Mouse (Mus musculus) right cerebral cortex, adult 2 months (tissue): Measurements from ENCODE around the gene Trim42.

Source experiments
- DNase-seq, 2 experiments: peaks; one replicate each; pipeline ENCODE4 v3.0.0; 2021 to 2022; ENCODE audit warnings: low spot score in 2 of 2

Gene Trim42

DNA sequence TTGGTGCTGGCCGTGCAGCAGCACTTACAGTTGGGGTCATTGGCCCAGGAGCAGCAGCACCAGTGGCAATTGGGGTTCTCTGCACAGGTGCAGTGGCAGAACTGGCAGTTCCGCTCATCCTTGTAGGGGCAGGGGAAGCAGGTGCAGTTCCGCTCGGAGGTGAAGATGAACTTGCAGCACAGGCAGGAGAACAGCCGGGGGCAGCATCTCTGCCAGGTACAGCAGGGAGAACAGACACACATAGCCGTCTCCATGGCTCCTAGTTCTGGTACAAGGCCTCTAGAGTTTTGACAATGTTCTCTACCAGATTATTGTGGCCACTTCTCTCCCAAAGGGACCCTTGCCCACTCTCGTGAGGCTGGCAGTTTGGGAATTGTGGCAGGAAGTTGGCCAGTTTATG is at the start of gene Trim42:
TSS of gene Trim42 (minus strand) at position 368 of the 400 bp plus-strand sequence.
- DNase-seq, result no peak

DNA sequence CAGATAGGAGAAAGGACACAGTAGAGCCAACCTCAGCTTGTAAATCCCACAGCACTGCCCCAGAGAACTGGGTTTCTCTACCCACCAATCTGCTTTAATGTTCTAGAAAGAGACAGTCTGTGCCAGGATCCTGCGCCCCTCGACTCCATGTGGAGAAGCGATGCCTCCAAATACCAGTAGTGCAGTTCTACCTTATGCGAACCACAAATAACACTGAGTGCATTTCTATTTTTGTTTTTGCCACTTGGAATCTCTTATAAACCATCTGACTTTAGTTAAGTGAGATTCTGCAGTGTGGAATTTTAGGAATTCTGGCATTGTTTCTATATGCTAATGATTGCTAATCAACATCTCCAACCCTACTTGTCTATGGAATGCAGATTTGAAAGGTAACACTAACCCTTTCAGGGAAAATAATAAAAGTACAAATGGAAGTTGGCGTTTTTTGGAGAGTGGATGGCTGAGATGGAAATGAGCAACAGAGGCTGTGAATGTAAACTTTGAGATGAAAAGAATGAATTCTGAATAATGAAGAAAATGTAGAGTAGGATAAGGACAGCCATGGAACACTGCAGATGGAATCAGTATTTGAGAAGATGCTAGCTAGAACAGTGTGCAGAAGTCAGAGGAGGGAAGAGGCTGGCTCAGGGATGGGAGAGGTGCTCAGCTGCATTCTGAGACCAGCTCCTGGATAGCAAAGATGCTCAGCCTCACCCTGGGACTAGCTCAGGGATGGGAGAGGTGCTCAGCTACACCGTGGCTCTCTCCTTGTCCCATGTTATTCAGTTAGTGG is 45.3 kb upstream of the Trim42 start:
- DNase-seq, result no peak

DNA sequence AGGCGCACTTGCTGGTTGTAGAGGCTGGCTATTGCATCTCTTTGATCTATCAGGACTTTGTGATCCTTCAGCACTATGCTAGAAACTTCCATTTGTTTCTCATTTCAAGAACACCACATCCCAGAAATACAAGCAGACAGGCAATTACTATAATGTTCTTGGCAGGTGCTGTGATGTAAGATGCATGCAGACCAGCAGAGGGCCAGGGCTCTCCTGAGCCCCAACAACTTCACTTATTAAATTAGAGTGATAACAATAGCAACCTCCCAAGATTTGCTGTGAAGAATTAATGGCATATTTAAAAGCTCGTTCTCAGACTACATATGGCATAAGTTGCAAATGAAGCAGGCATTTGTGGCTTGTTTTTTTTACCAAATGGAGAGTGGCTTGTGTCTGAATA is 38.4 kb upstream of the Trim42 start:
- no peak for DNase-seq

DNA sequence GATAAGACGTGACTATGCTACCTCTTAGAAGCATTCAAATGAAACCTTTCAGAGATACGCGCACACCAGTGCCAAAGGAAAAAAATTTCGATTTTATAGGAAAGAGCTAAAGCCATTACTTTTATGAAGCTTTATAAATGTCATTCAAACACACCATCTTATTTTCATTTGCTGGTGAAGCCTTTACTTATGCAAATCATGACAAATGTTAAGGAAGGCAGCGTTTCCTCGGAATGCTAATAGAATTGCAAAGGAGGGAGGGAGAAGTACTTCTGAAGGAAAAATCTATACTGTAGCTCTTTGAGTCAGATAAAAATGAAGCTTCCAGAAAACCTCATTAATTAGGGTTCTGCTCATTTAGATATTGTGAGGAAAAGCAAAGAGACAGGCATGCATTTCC is 13.3 kb downstream of the Trim42 start:
- no peak for DNase-seq

DNA sequence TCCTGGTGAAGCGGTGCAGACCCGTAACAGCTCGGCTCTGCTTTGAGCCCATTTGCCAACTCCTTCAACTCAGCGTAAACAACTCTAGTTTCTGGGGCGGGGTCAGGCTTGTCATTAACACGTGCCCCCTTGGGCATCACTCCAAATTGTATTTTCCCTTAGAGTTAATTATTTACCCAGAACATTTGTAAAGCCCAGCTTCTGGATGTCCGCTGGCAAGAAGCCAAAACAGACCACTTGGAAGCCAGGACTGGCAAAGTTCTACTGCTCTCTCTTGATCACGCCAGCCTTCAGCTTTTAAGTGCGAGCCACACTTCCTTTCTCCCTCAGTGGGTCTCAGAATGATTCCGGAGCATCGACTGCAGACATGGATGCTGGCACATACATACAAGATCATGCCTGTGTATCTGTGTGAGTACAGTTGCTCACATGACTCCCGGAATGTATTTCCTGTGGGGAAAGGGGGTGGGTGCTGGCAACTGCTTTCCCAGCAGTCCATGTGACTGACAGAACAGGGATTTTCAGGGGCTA is 24.9 kb downstream of the Trim42 start:
- DNase-seq, result no peak

DNA sequence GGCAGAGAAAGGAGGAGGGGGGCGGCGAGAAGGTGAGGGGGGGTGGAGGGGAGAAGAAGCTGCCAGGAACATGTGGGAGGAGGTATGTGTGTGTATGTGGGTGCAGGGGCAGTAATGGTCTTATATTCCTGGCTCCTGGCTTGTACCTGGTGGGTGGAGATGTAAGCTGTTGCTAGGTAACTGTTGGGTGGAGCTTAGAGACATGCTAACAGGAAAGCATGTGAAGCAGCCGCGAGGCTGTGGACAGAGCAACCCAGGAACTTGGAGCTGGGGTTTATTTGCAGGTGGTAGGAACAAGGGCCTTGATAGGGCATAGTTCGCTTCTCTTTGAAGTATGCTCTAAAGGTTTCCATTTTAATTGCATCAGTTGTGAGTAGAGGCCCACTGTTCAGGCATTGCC is 28.0 kb downstream of the Trim42 start:
- peak in 1 of 2 experiments; percentile 1 for DNase-seq

DNA sequence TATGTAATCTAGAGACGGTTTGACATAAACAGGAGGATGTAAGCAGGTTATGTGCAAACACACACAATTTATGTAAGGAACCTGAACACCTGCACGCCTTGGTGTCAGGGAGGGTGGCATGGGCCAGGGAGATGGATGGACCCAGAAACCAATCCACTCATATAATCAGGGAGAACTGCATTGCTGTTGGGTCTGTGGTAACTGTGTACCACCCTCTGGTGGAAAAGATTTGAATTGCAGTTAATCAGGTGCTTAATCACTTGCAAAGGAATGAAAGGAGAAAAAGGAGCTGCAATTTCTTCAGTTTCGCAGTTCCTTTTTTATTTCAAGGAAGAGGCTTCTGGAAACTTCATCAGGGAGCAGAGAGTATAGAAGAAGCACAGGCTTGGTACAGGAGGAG is 46.9 kb downstream of the Trim42 start:
- peak in 1 of 2 experiments; percentile 26 for DNase-seq

DNA sequence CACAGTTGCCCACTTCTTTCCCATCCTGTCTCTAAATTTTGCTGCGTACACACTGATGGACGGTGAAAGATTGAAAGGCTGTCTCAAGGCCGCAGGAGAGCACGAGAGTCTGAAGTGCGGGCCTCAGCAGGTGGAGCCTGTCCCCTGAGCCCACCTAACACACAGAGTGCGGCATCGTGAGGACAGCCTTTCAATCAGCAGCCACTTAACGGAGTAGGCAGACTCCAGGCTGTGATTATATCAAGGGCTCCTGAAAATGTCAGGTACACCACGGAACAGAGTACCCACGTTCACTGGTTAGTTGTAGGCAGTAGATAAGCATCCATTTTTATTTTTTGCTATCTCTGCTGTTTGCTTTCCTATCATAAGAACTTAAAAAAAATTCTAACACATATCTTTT is 47.6 kb downstream of the Trim42 start:
- peak in 1 of 2 experiments; percentile 0 for DNase-seq

DNA sequence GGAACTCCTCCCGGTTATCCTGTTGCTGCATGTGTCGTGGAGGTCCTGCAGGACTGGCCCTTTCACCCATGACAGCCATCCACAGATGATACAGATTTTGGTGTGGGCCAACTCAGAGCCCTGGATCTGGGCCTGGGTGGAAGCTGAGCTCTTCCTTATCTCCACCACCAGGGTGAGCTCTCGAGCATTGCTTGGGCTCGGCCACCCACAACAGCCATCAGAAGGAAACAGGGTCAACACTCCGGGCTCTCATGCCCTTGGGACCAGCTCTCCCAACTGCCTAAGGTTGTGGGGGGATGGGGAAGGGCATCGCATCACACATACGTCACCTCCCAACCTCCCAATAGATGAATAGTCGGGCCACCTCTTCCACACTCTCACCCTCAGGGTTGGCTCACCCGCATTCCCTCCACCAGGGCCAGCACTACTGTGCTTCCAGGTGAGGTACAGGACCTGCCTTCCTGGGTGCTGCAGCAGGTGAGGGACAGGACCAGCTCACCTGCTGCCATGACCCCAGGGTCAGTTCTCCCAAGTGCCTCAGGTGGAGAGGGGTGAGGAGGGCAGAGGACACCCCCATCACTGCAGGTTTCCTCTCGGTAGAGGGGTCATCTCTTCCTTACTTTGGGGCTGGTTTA is 54.2 kb downstream of the Trim42 start:
- no peak for DNase-seq

DNA sequence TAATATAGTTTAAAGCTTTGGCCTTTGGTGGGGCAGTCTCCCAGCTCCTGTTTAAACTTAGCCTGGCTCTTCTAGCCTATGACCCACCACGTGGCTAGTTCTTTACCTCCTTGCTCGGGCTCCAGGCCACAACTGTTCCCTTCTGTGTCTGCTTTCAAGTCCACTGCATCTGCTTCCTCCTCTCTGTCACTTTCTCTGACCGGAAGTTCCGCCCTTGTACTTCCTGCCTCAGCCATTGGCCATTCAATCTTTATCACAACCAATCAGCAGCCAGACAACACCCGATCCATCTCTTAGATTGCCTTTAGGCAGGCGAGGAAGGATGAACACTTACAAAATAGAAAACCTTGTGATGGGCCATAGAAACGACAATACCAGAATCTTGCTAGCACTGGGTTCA is 58.1 kb downstream of the Trim42 start:
- no peak for DNase-seq

DNA sequence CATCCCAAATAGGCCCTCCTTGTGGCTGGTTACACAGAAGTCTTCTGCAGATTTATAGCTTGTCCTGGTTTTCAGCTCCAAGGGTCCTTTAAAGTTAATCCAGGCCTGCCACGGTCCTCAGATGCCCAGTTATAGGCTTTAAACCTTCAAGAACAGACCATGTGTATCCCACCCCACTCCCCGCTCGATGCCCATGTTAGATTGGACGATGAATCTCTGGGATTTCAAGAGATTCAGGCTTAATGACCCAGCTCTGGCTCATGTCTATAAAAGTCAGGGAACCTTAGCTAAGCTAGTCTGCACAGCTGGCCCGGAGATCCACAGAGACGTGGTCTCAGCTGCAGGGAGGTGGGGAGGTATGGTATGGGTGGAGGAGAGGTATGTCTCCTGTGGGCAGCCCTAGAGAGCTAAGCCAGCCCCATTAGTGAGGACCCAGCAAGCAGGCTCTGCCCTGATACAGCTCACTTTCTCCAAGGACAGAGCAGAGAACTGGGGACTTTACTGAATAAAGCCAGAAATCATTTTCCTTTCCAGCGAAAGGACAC is 60.2 kb downstream of the Trim42 start:
- DNase-seq, result no peak

DNA sequence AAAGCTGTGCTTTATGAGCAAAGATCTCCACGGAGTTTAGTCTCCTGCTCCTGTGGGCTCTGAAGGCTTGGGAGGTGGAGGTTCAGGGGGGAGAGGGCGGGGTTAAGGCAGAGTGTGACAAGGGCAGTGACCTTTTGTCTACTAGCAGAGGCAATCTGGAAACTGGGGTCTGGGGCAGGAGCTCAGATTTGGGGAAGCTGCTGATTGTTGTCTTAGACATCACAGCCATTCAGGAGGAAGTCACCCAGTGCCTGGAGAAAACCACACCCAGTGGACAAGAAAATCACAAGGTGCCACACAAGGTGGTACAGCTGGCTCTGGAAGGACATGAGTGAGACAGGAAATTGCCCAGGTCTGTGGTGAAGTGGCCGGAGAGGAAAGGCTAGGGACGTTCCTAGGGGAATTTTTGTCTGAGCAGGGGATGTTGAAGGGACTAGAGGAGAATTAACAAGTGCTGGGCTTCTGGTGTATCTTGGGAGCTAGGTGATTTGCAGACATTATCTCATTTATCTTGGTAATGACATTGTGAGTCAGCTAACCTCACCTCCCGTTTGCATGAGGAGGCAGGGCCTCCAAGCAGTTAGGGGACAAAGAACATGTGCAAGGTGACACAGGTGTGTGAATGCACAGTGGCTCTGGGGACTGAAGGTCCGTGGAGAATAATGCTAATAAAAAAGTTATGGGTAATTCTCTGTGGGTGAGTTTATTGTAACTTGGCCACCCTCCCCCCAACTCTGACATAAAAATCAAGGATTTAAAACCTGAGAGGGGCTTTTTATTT is 61.9 kb downstream of the Trim42 start:
- no peak for DNase-seq
